Mouse (Mus musculus): ENCODE measurements around the gene Il1a. TPM values are rescaled to one million over a fixed set of nuclear protein-coding genes. Genes with fewer than 3 reads are reported as not detected.

Il1a gene
- polyA plus RNA-seq, 1 experiment from 2014 or later, result 0.17 TPM

GRCm38 (mm10) chr2:129297589-129297982 is 12.2 kb downstream of the Il1a start:
- Histone ChIP-seq H3K9me3 (replicated peaks) (no peaks in the 10 kb centered on the region), H3K4me1 (peaks cover 20% of the 10 kb centered on the region), H3K4me2 (peak overlapping the region; percentile 77), H3K27ac (peak overlapping the region; percentile 86), H3K4me3 (replicated peaks) (peak overlapping the region; percentile 96), H3K27me3 (peaks cover 5% of the 10 kb centered on the region; the same call in 1 of the 2 replicates), H3K36me3 (peaks cover 12% of the 10 kb centered on the region), H3K9ac (peak overlapping the region; percentile 50)
- peak; percentile 66 for ATAC-seq (replicated peaks; ENCODE audit: low FRiP score)
- WGBS, result 1% methylated on average over 10 of the region's 10 CpGs

GRCm38 (mm10) chr2:129296671-129297588 is 12.8 kb downstream of the Il1a start, which contains the start of gene Ckap2l:
Gene Ckap2l, minus strand, starts transcription at chr2:129297212.
- under 1% methylated on average over 50 of the region's 50 CpGs for WGBS

GRCm38 (mm10) chr2:129296086-129296485 is 13.7 kb downstream of the Il1a start:
- Histone ChIP-seq H3K9ac (peak overlapping the region; percentile 89), H3K27ac (no peak overlapping the region), H3K4me3 (replicated peaks) (peak overlapping the region; percentile 96), H3K36me3 (peaks cover 15% of the 10 kb centered on the region), H3K9me3 (replicated peaks) (no peaks in the 10 kb centered on the region), H3K4me2 (peak overlapping the region; percentile 77), H3K27me3 (peaks cover 5% of the 10 kb centered on the region; the same call in 1 of the 2 replicates), H3K4me1 (peaks cover 20% of the 10 kb centered on the region)
- ATAC-seq (replicated peaks; ENCODE audit: low FRiP score), result no peak
- WGBS, result 72% methylated on average over 5 of the region's 5 CpGs

More at GRCm38 (mm10) chr2:129296671-129297588, 12.8 kb downstream of the Il1a start, which contains the start of gene Ckap2l:
- H3K4me1 ChIP-seq, result peaks cover 20% of the 10 kb centered on the region
- H3K36me3 ChIP-seq, result peaks cover 12% of the 10 kb centered on the region
- peak within 1 kb of the TSS; percentile 89 for H3K9ac ChIP-seq
- peak within 1 kb of the TSS; percentile 86 for H3K27ac ChIP-seq
- H3K4me2 ChIP-seq, result peak within 1 kb of the TSS; percentile 77
- peak; percentile 100 for ATAC-seq (replicated peaks; ENCODE audit: low FRiP score)
- no peaks in the 10 kb centered on the region for H3K9me3 ChIP-seq (replicated peaks)
- H3K4me3 ChIP-seq (replicated peaks), result peak within 1 kb of the TSS; percentile 96
- peaks cover 5% of the 10 kb centered on the region; the same call in 1 of the 2 replicates for H3K27me3 ChIP-seq

- Histone ChIP-seq H3K27ac (no peak overlapping the region), H3K36me3 (peaks cover 23% of the 10 kb centered on the region), H3K9ac (no peak overlapping the region), H3K4me1 (peaks cover 20% of the 10 kb centered on the region), H3K9me3 (replicated peaks) (no peaks in the 10 kb centered on the region), H3K4me3 (replicated peaks) (no peak overlapping the region), H3K4me2 (no peak overlapping the region), H3K27me3 (no peaks in the 10 kb centered on the region)
- WGBS, result 90% methylated on average over 5 of the region's 5 CpGs
- no peak for ATAC-seq (replicated peaks; ENCODE audit: low FRiP score)
These were observed 14.7 kb downstream of the Il1a start for GRCm38 (mm10) chr2:129295075-129295474.

- Histone ChIP-seq H3K4me3 (replicated peaks) (no peak overlapping the region), H3K9ac (no peak overlapping the region), H3K27me3 (no peaks in the 10 kb centered on the region), H3K36me3 (peaks cover 87% of the 10 kb centered on the region), H3K9me3 (replicated peaks) (no peaks in the 10 kb centered on the region), H3K4me1 (no peaks in the 10 kb centered on the region), H3K4me2 (no peak overlapping the region), H3K27ac (no peak overlapping the region)
- no peak for ATAC-seq (replicated peaks; ENCODE audit: low FRiP score)
- WGBS, result 93% methylated on average over 5 of the region's 5 CpGs
These were observed 35.9 kb downstream of the Il1a start for GRCm38 (mm10) chr2:129273823-129274222.

- no peaks in the 10 kb centered on the region for H3K9me3 ChIP-seq (replicated peaks)
- H3K9ac ChIP-seq, result no peak overlapping the region
- H3K36me3 ChIP-seq, result peaks cover 89% of the 10 kb centered on the region
- ATAC-seq (replicated peaks; ENCODE audit: low FRiP score), result no peak
- H3K4me1 ChIP-seq, result no peaks in the 10 kb centered on the region
- no peaks in the 10 kb centered on the region for H3K27me3 ChIP-seq
- no peak overlapping the region for H3K4me3 ChIP-seq (replicated peaks)
- 82% methylated on average over 9 of the region's 9 CpGs for WGBS
- no peak overlapping the region for H3K27ac ChIP-seq
- no peak overlapping the region for H3K4me2 ChIP-seq
These were observed 39.2 kb downstream of the Il1a start for GRCm38 (mm10) chr2:129270621-129271020.

GRCm38 (mm10) chr2:129269986-129270385 is 39.8 kb downstream of the Il1a start:
- no peak for ATAC-seq (replicated peaks; ENCODE audit: low FRiP score)
- H3K9ac ChIP-seq, result no peak overlapping the region
- WGBS, result 85% methylated on average over 5 of the region's 5 CpGs
- no peak overlapping the region for H3K4me2 ChIP-seq
- H3K4me1 ChIP-seq, result no peaks in the 10 kb centered on the region
- H3K4me3 ChIP-seq (replicated peaks), result no peak overlapping the region
- H3K36me3 ChIP-seq, result peaks cover 84% of the 10 kb centered on the region
- H3K27me3 ChIP-seq, result no peaks in the 10 kb centered on the region
- no peaks in the 10 kb centered on the region for H3K9me3 ChIP-seq (replicated peaks)
- no peak overlapping the region for H3K27ac ChIP-seq

GRCm38 (mm10) chr2:129269161-129269643 is 40.6 kb downstream of the Il1a start:
- no peak for ATAC-seq (replicated peaks; ENCODE audit: low FRiP score)
- no peak overlapping the region for H3K9ac ChIP-seq
- peaks cover 78% of the 10 kb centered on the region for H3K36me3 ChIP-seq

GRCm38 (mm10) chr2:129267738-129268137 is 42.0 kb downstream of the Il1a start:
- 97% methylated on average over 5 of the region's 5 CpGs for WGBS
- Histone ChIP-seq H3K4me1 (no peaks in the 10 kb centered on the region), H3K9ac (no peak overlapping the region), H3K4me2 (no peak overlapping the region), H3K27me3 (no peaks in the 10 kb centered on the region), H3K36me3 (peaks cover 63% of the 10 kb centered on the region), H3K27ac (no peak overlapping the region), H3K4me3 (replicated peaks) (no peak overlapping the region), H3K9me3 (replicated peaks) (no peaks in the 10 kb centered on the region)
- no peak for ATAC-seq (replicated peaks; ENCODE audit: low FRiP score)

More at GRCm38 (mm10) chr2:129269161-129269643, 40.6 kb downstream of the Il1a start:
- H3K4me2 ChIP-seq, result no peak overlapping the region
- 95% methylated on average over 12 of the region's 12 CpGs for WGBS
- no peaks in the 10 kb centered on the region for H3K4me1 ChIP-seq
- H3K27ac ChIP-seq, result no peak overlapping the region
- H3K4me3 ChIP-seq (replicated peaks), result no peak overlapping the region
- H3K9me3 ChIP-seq (replicated peaks), result no peaks in the 10 kb centered on the region
- no peaks in the 10 kb centered on the region for H3K27me3 ChIP-seq

- peaks cover 44% of the 10 kb centered on the region for H3K36me3 ChIP-seq
- no peaks in the 10 kb centered on the region for H3K4me1 ChIP-seq
- no peak overlapping the region for H3K4me3 ChIP-seq (replicated peaks)
- no peak overlapping the region for H3K9ac ChIP-seq
- no peak overlapping the region for H3K27ac ChIP-seq
- no peak for ATAC-seq (replicated peaks; ENCODE audit: low FRiP score)
- H3K9me3 ChIP-seq (replicated peaks), result no peaks in the 10 kb centered on the region
- WGBS, result 94% methylated on average over 7 of the region's 7 CpGs
- H3K27me3 ChIP-seq, result no peaks in the 10 kb centered on the region
- no peak overlapping the region for H3K4me2 ChIP-seq
These were observed 44.5 kb downstream of the Il1a start for GRCm38 (mm10) chr2:129265316-129265715.

- no peak for ATAC-seq (replicated peaks; ENCODE audit: low FRiP score)
- Histone ChIP-seq H3K4me1 (no peaks in the 10 kb centered on the region), H3K9me3 (replicated peaks) (no peaks in the 10 kb centered on the region), H3K4me3 (replicated peaks) (no peak overlapping the region), H3K4me2 (no peak overlapping the region), H3K9ac (no peak overlapping the region), H3K36me3 (peaks cover 21% of the 10 kb centered on the region), H3K27ac (no peak overlapping the region), H3K27me3 (no peaks in the 10 kb centered on the region)
- 60% methylated on average over 5 of the region's 5 CpGs for WGBS
These were observed 46.7 kb downstream of the Il1a start for GRCm38 (mm10) chr2:129263073-129263472.

- Histone ChIP-seq H3K4me1 (no peaks in the 10 kb centered on the region), H3K4me3 (replicated peaks) (no peak overlapping the region), H3K36me3 (peaks cover 3% of the 10 kb centered on the region; the same call in 1 of the 2 replicates), H3K4me2 (no peak overlapping the region), H3K9me3 (replicated peaks) (no peaks in the 10 kb centered on the region), H3K27ac (no peak overlapping the region), H3K27me3 (no peaks in the 10 kb centered on the region), H3K9ac (no peak overlapping the region)
- WGBS, result 57% methylated on average over 6 of the region's 6 CpGs
- no peak for ATAC-seq (replicated peaks; ENCODE audit: low FRiP score)
These were observed 48.5 kb downstream of the Il1a start for GRCm38 (mm10) chr2:129261151-129261794.
